ENCODE assay signal across 8 mouse cellular contexts in the genomic region with DNA sequence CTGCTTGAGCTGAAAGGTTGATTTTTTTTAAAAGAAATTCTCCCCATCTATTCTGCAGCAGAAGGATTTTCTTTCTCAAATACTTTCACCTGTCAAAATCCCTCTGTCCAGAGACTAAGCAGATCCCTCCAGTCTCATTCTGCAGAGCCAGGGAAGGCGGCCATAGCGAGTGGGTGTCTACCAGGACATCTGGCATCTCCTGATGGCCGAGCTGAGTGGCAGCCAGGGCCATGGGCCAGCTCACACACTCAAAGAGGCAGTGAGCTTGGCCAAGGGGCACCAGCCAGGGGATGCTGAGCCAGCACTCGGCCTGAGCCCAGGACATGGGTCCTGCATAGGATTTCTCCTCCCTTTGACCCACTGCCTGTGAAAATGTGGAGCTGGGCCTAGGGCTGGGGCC.
DNase-seq lines count a peak whose midpoint lies in the region; ATAC-seq and TF ChIP-seq lines count a peak whose summit lies in the region.

No protein-coding gene starts in this region.

- H3K9ac ChIP-seq in embryonic facial prominence, embryonic 11.5 days (replicated peaks; ENCODE audit: low read length) = no peak overlapping the region
- H3K9ac ChIP-seq in limb, embryonic 12.5 days (replicated peaks) = no peak overlapping the region

- H3K4me1 ChIP-seq in embryonic facial prominence, embryonic 11.5 days (ENCODE audit: control insufficient read depth, insufficient read depth, low read length) = no peaks in the 10 kb centered on the region; the same call in 1 of the 2 replicates
- peaks cover 35% of the 10 kb centered on the region for H3K4me1 ChIP-seq in limb, embryonic 12.5 days (replicated peaks)
- H3K4me1 ChIP-seq in thymus, adult 2 months (replicated peaks; ENCODE audit: control insufficient read depth, insufficient read depth, low read length) = no peaks in the 10 kb centered on the region

- H3K27ac ChIP-seq in embryonic facial prominence, embryonic 11.5 days (replicated peaks; ENCODE audit: low read depth, low read length) = no peak overlapping the region
- H3K27ac ChIP-seq in limb, embryonic 12.5 days = no peak overlapping the region
- no peak overlapping the region for H3K27ac ChIP-seq in thymus, adult 2 months (ENCODE audit: control insufficient read depth, insufficient read depth, low read length)

- 0 out of 2 replicates have a peak, but pooled peaks have one; percentile 31 for ATAC-seq in embryonic facial prominence, embryonic 11.5 days (replicated peaks; ENCODE audit: insufficient number of reproducible peaks, low FRiP score, low TSS enrichment, low read depth)
- peak; percentile 40; the same call in 1 of the 2 replicates for ATAC-seq in limb, embryonic 12.5 days (ENCODE audit: insufficient number of reproducible peaks, insufficient read depth, low FRiP score, low TSS enrichment, low read depth)

- no peak for TF ChIP-seq POLR2A in thymus, adult 2 months (IDR thresholded peaks at IDR 0.05; ENCODE audit: control insufficient read depth, extremely low read depth, insufficient read depth, low read length, poor library complexity)

- intact Hi-C loops in heart, postnatal 14 days (cut with DNase I) = loop anchor here (5.0 kb wide), 1 partner anchor 65 kb away; no protein-coding TSS in a partner anchor

- DNase-seq in lung, postnatal 36 days = peak; percentile 8
- no peak for DNase-seq in lung, postnatal 4 days
- peak; percentile 61 for DNase-seq in embryonic facial prominence, embryonic 11.5 days (ENCODE audit: low spot score)
- DNase-seq in heart, postnatal 14 days = peak; percentile 69 to 81
- DNase-seq in thymus, adult 18-20 months = no peak
- no peak for DNase-seq in kidney, postnatal 36 days
- DNase-seq in thymus, adult 2 months = no peak

- no peaks in the 10 kb centered on the region for H3K36me3 ChIP-seq in embryonic facial prominence, embryonic 11.5 days (replicated peaks; ENCODE audit: control insufficient read depth, insufficient read depth, low read depth, low read length)
- no peaks in the 10 kb centered on the region for H3K36me3 ChIP-seq in limb, embryonic 12.5 days
- H3K36me3 ChIP-seq in thymus, adult 2 months (ENCODE audit: control insufficient read depth, insufficient read depth, low read length) = no peaks in the 10 kb centered on the region

- H3K4me2 ChIP-seq in embryonic facial prominence, embryonic 11.5 days (ENCODE audit: low read depth, low read length) = no peak overlapping the region
- no peak overlapping the region for H3K4me2 ChIP-seq in limb, embryonic 12.5 days

- no peaks in the 10 kb centered on the region for H3K27me3 ChIP-seq in embryonic facial prominence, embryonic 11.5 days (ENCODE audit: control insufficient read depth, insufficient read depth, low read length)
- H3K27me3 ChIP-seq in limb, embryonic 12.5 days = no peaks in the 10 kb centered on the region
- H3K27me3 ChIP-seq in thymus, adult 2 months (ENCODE audit: control insufficient read depth, insufficient read depth, low read length) = no peaks in the 10 kb centered on the region

- 52% methylated on average over 4 of the region's 4 CpGs for WGBS in embryonic facial prominence, embryonic 11.5 days
- WGBS in limb, embryonic 12.5 days = 50% methylated on average over 4 of the region's 4 CpGs
- WGBS in thymus, adult 2 months = 81% methylated on average over 4 of the region's 4 CpGs

- no peaks in the 10 kb centered on the region for H3K9me3 ChIP-seq in embryonic facial prominence, embryonic 11.5 days (replicated peaks; ENCODE audit: control insufficient read depth, low read length)
- 0 out of 2 replicates have a peak, but pooled peaks cover 5% of the 10 kb centered on the region for H3K9me3 ChIP-seq in limb, embryonic 12.5 days

- no peak overlapping the region for H3K4me3 ChIP-seq in embryonic facial prominence, embryonic 11.5 days (ENCODE audit: low read depth, low read length)
- no peak overlapping the region for H3K4me3 ChIP-seq in limb, embryonic 12.5 days (replicated peaks)
- no peak overlapping the region for H3K4me3 ChIP-seq in thymus, adult 2 months (ENCODE audit: control insufficient read depth, insufficient read depth, low read length)

- TF ChIP-seq CTCF in thymus, adult 2 months (IDR thresholded peaks at IDR 0.05; ENCODE audit: borderline replicate concordance, control insufficient read depth, extremely low read depth, insufficient read depth, low read length, poor library complexity) = no peak

Comparison
In these comparisons a context has a peak if more than half of its experiments do, and no peak if none do; other contexts are left out.
1. DNase-seq: peak in lung, postnatal 36 days (single experiment), embryonic facial prominence, embryonic 11.5 days (single experiment) and heart, postnatal 14 days (2 of 2); none in lung, postnatal 4 days (0 of 2), thymus, adult 18-20 months (0 of 2), kidney, postnatal 36 days (0 of 2) and thymus, adult 2 months (single experiment).